Mouse (Mus musculus) gastrocnemius, adult 18-20 months (tissue): ENCODE measurements around the gene Syde1. TPM values are rescaled to one million over a fixed set of nuclear protein-coding genes. Genes with fewer than 3 reads are reported as not detected.

Experiments used
- DNase-seq: peaks from one replicate; pipeline ENCODE4 v3.0.0; 2021; ENCODE audit warnings: low spot score
- total RNA-seq, 2 experiments: library from RNA; stranded (reverse); gene quantifications; 2 replicates each; pipeline ENCODE4 v1.2.3; 2021

Syde1 gene
- total RNA-seq, 2 experiments from 2014 or later = 3.3 to 4.0 TPM

DNA sequence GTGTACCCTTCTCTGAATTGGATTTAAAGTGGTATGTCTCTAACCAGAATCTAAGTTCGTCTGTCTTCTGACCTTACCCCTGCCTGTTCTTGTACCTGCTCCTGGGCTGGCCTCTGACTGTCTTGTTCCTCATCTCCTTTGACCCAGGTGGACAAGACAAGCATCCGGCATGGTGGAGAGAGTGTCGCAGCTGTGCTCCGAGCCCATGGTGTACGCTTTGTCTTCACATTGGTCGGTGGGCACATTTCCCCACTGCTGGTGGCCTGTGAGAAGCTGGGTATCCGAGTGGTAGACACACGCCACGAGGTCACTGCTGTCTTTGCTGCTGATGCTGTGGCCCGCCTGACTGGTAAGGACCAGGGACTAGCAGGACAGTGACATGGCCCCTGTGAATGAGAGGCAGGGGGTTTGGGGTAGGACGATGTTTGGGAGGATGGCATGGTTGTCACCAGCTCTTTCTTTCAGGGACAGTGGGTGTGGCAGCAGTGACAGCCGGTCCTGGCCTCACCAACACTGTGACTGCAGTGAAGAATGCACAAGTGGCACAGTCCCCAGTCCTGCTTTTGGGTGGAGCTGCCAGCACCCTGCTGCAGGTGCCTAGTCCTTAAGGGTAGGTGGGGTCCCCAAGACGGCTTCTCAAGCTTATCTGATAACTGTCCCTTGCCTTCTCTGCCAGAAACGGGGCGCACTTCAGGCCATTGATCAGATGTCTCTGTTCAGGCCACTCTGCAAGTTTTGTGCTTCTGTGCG lies 15.2 kb downstream of the Syde1 start:
- no peak for DNase-seq

DNA sequence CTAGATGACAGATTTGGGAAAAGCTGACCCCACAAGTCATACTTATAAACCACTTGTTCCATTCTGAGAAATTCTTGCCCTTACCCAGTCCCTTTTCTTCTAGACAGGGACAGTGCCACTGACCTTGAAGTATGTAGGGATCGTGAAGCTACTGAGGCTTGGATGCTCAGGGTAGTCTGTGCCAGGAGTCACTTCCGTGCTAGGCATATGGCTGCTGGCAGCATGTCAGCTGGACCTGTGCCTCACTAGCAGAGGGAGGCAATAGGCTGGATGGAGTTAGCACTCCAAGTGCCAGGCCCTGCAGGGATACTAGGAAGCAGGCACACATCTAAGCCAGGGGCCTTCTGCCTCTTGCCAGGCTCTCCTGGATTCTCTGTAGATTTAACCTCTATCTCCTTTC lies 16.1 kb downstream of the Syde1 start:
- DNase-seq = no peak

DNA sequence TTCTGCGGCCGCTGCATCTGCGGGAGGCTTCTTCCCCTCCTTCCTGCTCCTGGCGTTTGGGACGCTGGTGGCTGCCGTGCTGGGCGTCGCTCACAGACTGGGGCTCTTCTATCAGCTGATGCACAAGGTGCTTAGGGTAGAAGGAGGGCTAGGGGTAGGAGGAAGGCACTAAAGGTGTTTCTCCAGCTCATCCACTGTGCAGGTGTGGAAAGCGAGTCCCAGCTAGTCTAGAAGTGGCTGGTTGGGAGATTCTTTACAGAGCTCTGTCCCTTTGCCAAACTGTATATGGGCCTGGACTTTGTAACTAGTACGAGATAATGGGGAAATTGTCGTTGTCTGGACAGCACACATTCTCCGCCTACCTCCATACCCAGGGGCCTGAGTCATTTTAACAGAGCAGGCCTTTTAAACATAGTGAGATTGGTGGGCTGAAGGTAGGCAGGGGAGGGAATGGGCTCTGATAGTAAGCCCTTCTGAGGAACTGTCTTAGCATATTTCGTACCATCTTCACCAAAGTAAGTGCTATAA lies 16.6 kb downstream of the Syde1 start:
- DNase-seq = no peak

DNA sequence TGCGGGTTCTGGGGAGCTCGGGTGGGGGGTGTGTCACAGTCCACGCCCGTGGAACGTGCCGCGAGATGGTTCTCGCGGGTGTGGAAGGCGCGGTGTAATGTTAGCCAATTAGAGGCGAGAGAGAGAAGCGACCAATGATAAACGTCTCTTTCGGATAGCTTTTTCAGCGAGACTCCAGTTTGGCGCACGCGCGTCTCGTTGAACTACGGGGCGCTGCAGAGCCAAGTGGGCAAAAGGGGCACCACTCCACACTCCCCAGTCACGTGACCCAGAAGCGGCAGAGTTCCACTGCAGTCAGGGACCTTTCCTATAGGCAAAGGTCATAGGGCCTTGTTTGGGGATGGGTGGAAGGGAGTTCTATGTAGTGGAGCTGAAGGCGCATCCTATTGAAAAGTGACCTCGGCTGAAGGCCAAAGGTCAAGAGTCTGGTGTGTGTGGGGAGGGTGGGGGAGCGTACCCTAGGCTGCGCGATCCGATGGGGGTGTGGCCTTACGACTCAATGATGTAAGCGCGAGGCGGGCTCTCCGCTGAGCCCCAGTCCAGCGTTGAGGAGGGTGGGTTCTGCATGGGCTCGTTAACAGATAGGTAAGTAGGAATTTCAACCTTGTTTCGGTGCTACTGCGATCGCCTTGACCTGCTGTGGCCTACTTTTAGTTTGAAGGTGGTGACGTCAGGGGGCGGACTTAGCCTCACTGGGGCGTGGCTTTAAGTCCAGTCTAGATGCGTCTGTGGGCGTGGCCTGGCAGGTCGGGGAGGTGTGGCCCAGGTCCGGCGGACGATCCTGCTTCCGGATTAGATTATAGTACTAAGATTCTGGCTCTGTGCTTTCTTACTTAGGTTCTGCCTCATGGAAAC lies 17.3 kb downstream of the Syde1 start, which contains the start of gene Ilvbl:
Gene Ilvbl (plus strand): TSS at position 97 of the 855 bp plus-strand sequence.
- DNase-seq = peak; percentile 95

DNA sequence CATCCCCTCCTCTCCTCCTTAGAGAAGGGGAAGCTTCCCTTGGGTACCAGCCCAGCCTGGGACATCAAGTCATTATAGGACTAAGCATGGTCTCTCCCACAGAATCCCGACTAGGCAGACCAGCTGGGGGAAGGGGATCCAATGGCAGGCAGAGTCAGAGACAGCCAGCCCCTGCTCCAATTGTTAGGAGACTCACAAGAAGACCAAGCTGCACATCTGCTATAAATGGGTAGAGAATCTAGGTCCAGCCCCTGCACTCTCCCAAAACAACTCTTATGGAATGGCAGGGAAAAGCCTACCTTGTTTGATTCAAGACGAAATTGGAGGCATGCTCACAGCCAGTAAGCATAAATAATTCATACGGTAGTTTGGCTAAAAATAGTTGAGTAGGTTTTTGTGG lies 18.5 kb downstream of the Syde1 start:
- no peak for DNase-seq

DNA sequence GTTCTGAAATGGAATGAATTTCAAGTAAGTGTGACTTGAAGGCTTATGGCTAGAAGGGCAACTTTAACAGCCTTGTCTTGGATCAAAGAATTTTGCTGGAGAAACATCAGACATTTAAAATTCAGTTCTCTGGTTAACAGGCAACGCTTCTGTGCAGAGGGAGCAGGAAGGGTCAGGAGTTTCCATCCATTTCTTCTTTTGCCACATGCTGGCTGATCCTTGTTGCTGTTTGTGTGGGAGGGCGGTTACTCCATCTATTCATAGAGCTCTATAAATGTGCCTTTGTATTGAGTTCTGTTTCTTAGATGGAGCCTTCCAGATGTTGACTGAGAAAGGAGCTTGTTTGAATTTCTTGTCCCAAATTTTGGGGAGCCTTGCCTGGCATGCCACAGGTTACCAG lies 20.9 kb downstream of the Syde1 start:
- DNase-seq = no peak

DNA sequence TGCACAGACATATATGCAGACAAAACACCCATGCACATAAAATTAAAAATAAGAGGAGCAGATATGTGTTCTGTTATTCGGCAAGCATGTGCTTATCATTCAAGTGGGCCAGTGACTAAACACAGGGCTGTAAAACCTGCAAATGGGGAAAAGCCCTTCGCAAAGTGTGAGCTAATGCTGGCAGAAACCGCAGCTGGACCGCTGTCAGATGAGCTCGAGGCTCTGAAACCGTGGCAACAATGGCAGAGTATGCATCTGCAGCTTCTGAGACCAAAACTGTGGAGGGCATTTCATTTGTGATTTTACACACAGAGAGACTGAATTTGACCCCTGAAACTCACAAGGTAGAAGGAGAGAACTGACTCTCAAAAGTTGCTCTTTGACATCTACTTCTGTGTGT lies 21.3 kb downstream of the Syde1 start:
- DNase-seq = no peak

DNA sequence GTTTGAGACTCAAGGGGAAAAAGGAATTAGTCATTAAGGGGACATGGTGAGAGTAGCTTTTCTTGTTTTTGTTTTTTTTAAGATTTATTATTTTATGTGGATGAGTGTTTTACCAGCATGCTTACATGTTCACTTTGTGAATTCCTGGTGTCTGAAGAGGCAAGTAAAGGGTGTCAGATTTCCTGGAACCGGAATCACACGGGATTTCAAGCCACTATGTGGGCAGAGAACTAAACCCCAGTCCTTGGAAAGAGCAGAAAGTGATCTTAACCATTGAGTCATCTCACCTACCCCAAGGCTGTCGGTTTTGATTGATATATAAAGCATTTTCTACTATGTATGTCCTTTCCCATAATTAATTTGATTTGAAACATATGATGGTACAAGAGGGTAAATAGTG lies 22.1 kb downstream of the Syde1 start:
- DNase-seq = no peak

DNA sequence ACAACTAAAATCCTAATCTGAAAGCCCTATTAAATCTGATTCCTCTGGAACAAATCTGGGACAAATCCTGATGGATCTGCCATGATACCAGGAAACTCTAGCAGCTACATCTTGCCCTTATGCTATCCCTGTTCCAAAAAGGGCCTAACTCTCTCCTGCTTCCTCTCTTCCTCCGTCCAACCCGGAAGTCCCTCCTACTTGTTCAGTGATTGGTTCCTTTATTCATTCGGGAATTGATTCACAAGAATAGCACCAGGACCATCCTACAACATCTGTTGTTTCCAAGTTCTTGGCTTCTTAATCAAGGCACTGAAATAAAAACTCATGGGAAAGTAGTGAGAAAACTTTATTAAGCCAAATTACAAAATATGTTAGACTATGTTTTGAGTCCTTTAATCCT lies 22.6 kb downstream of the Syde1 start:
- DNase-seq = no peak

DNA sequence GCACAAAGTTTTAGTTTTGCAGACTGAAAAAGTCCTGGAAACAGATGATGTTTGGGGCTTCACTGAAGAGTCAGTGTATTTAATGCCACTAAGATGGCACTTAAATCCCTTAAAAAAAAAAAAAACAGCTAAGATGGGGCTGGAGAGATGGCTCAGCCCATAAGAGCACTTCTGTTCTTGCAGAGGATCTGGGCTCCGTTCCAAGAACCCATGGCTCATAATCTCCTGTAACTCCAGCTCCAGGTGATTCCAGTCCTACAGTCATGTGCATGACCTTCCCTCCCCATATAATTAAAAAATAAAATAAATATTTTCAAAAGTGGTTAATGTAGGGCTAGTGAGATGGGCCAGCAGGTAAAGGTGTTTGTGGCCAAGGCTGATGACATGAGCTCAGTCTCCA lies 26.7 kb downstream of the Syde1 start:
- DNase-seq = no peak

DNA sequence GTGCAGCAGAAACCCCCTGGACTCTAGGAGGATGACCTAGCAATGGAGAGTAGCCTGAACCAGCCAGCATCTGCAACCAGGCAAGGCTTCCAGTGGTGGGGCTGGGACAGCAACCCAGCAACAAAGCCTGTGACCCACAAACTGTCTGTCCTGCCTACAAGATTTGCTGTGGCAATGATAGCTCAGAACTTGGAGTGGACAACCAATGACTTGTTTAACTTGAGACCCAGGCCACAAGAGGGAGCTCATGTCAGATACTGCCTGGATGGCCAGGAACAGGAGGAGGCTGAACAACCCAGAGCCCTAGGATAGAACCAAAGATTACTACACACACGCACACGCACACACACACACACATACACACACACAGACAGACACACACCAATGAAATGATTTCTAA lies 50.8 kb downstream of the Syde1 start:
- no peak for DNase-seq

Other genes with a start within 250 kb of the Syde1 start
- gene Agpat3, start 239.5 kb downstream of the Syde1 start, total RNA-seq = 100 to 1,000 TPM; 115 to 118 TPM
- gene Rrp1, start 178.9 kb downstream of the Syde1 start, total RNA-seq = 10 to 100 TPM; 60.3 to 70.5 TPM
- gene Cstb, start 166.3 kb downstream of the Syde1 start, total RNA-seq = 10 to 100 TPM; 10.1 to 17.7 TPM
- gene Pdxk, start 127.0 kb downstream of the Syde1 start, total RNA-seq = 1 to 10 TPM; 6.2 to 7.1 TPM
- not detected for gene Olfr1358, start 74.5 kb downstream of the Syde1 start, total RNA-seq
- gene Ilvbl, start 17.6 kb downstream of the Syde1 start, total RNA-seq = 10 to 100 TPM in 1 of 2 experiments, 1 to 10 TPM in 1; 7.9 to 14.8 TPM
- not detected for gene Olfr1357, start 26.1 kb upstream of the Syde1 start, total RNA-seq
- not detected for gene Casp14, start 126.3 kb upstream of the Syde1 start, total RNA-seq
- not detected for gene Ccdc105, start 161.1 kb upstream of the Syde1 start, total RNA-seq
- not detected for gene Slc1a6, start 188.5 kb upstream of the Syde1 start, total RNA-seq